ENCODE assay signal across 9 mouse cellular contexts in the genomic region with DNA sequence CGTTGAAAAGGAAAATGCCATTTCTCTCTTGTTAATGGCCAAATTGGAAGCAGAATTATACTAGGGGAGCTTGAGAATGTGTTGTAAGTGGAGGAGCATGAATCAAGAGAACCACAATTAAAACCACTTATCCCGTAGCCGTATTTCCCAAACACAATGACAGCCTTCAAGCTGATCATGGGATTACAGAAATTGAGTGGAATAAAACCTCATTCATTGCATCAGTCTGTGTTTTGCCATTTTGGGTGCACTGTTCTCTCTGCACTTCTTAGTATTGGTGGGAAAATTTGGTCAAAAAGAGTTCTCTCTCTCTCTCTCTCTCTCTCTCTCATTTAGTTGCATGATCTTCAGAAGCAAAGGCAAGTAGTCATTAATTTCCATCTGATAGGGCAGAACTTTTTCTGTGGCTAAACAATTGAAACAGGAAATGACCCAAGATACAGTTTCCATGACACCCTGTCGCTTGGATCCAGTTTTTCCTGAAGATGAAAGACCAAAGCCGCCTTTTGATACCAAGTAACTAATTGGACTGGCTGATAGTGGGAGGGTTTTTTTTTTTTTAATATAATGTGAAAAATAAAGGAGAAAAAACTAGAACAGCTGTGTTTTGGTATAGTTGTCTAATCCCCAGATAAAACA. TPM values are rescaled to one million over a fixed set of nuclear protein-coding genes. Genes with fewer than 3 reads are reported as not detected.
A peak's percentile ranks its signal among the peaks of the same experiment; 100 is the strongest.
DNase-seq lines count a peak whose midpoint lies in the region; ATAC-seq and TF ChIP-seq lines count a peak whose summit lies in the region.
"Had no signal": no experiment of that assay in that cellular context is flagged by ENCODE, and none has a peak within 500 bp of the region (broad histone marks: within the 10 kb centered on the region; RNA-seq: fewer than 3 reads in every experiment).

No protein-coding gene starts in this region.

- no peak overlapping the region for H3K9ac ChIP-seq in hindbrain, embryonic 13.5 days
- no peak overlapping the region for H3K9ac ChIP-seq in hindbrain, embryonic 16.5 days (ENCODE audit: low read depth, low read length)
- no peak overlapping the region for H3K9ac ChIP-seq in lung, postnatal 0 days (replicated peaks; ENCODE audit: low read depth)
- H3K9ac ChIP-seq in forebrain, embryonic 14.5 days (ENCODE audit: low read length), result no peak overlapping the region
- H3K9ac ChIP-seq in stomach, embryonic 15.5 days, result no peak overlapping the region
- H3K9ac ChIP-seq: liver, postnatal 0 days had no signal

- H3K9me3 ChIP-seq in hindbrain, embryonic 13.5 days, result no peaks in the 10 kb centered on the region
- H3K9me3 ChIP-seq in hindbrain, embryonic 16.5 days (ENCODE audit: control insufficient read depth, low read length), result no peaks in the 10 kb centered on the region
- no peaks in the 10 kb centered on the region for H3K9me3 ChIP-seq in lung, postnatal 0 days (ENCODE audit: low read length)
- no peaks in the 10 kb centered on the region for H3K9me3 ChIP-seq in forebrain, embryonic 14.5 days (replicated peaks; ENCODE audit: control insufficient read depth, low read length)
- no peaks in the 10 kb centered on the region for H3K9me3 ChIP-seq in stomach, embryonic 15.5 days

- 23% methylated on average over 5 of the region's 5 CpGs for WGBS in hindbrain, embryonic 13.5 days
- 21% methylated on average over 5 of the region's 5 CpGs for WGBS in hindbrain, embryonic 16.5 days
- 25% methylated on average over 5 of the region's 5 CpGs for WGBS in lung, postnatal 0 days
- 3% methylated on average over 5 of the region's 5 CpGs for WGBS in forebrain, embryonic 14.5 days
- WGBS in stomach, embryonic 15.5 days, result 30% methylated on average over 5 of the region's 5 CpGs

- TF ChIP-seq CTCF in lung, postnatal 0 days (IDR thresholded peaks at IDR 0.05), result no peak

- H3K4me2 ChIP-seq in hindbrain, embryonic 13.5 days, result no peak overlapping the region
- H3K4me2 ChIP-seq in hindbrain, embryonic 16.5 days (ENCODE audit: low read length), result no peak overlapping the region
- H3K4me2 ChIP-seq in lung, postnatal 0 days (replicated peaks; ENCODE audit: low read depth, low read length), result 0 out of 2 replicates have a peak overlapping the region, but pooled peaks have one; percentile 30
- peak overlapping the region; percentile 33 for H3K4me2 ChIP-seq in forebrain, embryonic 14.5 days (ENCODE audit: low read length)
- peak overlapping the region; percentile 16; the same call in 1 of the 2 replicates for H3K4me2 ChIP-seq in stomach, embryonic 15.5 days

- ATAC-seq in hindbrain, embryonic 13.5 days (ENCODE audit: low FRiP score), result no peak
- ATAC-seq in hindbrain, embryonic 16.5 days, result no peak
- ATAC-seq in lung, postnatal 0 days, result no peak
- ATAC-seq in forebrain, embryonic 14.5 days, result peak; percentile 67
- no peak for ATAC-seq in stomach, embryonic 15.5 days (ENCODE audit: insufficient read depth, low FRiP score, low read depth)
- ATAC-seq: intestine, postnatal 0 days; liver, postnatal 0 days had no signal

- no peak overlapping the region for H3K4me3 ChIP-seq in hindbrain, embryonic 13.5 days
- no peak overlapping the region for H3K4me3 ChIP-seq in hindbrain, embryonic 16.5 days (ENCODE audit: low read length)
- H3K4me3 ChIP-seq in lung, postnatal 0 days (ENCODE audit: low read depth, low read length), result no peak overlapping the region
- no peak overlapping the region for H3K4me3 ChIP-seq in forebrain, embryonic 14.5 days (ENCODE audit: low read depth, low read length)
- no peak overlapping the region for H3K4me3 ChIP-seq in stomach, embryonic 15.5 days (replicated peaks)

- 0 out of 2 replicates have a peak overlapping the region, but pooled peaks have one; percentile 23 for H3K27ac ChIP-seq in hindbrain, embryonic 13.5 days
- H3K27ac ChIP-seq in hindbrain, embryonic 16.5 days (ENCODE audit: low read depth, low read length), result no peak overlapping the region
- no peak overlapping the region for H3K27ac ChIP-seq in lung, postnatal 0 days (ENCODE audit: low read length)
- H3K27ac ChIP-seq in forebrain, embryonic 14.5 days (ENCODE audit: low read depth, low read length), result 0 out of 2 replicates have a peak overlapping the region, but pooled peaks have one; percentile 74
- H3K27ac ChIP-seq in stomach, embryonic 15.5 days, result no peak overlapping the region

- no peak for TF ChIP-seq EP300 in lung, postnatal 0 days (IDR thresholded peaks at IDR 0.05)

- H3K27me3 ChIP-seq in hindbrain, embryonic 13.5 days, result no peaks in the 10 kb centered on the region
- H3K27me3 ChIP-seq in hindbrain, embryonic 16.5 days (replicated peaks; ENCODE audit: control insufficient read depth, insufficient read depth, low read length), result no peaks in the 10 kb centered on the region
- no peaks in the 10 kb centered on the region for H3K27me3 ChIP-seq in lung, postnatal 0 days (replicated peaks; ENCODE audit: insufficient read depth, low read length)
- no peaks in the 10 kb centered on the region for H3K27me3 ChIP-seq in forebrain, embryonic 14.5 days (replicated peaks; ENCODE audit: control insufficient read depth, insufficient read depth, low read length)
- H3K27me3 ChIP-seq in stomach, embryonic 15.5 days (replicated peaks), result no peaks in the 10 kb centered on the region

- peak; percentile 40 for DNase-seq in lung, postnatal 0 days (ENCODE audit: low spot score)
- no peak for DNase-seq in lung, postnatal 25 days (ENCODE audit: low spot score)
- DNase-seq in forebrain, embryonic 14.5 days (ENCODE audit: low spot score), result peak; percentile 84
- no peak for DNase-seq in cerebellum, adult 9-10 months
- DNase-seq: liver, postnatal 0 days had no signal

- no peaks in the 10 kb centered on the region for H3K36me3 ChIP-seq in hindbrain, embryonic 13.5 days
- H3K36me3 ChIP-seq in hindbrain, embryonic 16.5 days (ENCODE audit: control insufficient read depth, insufficient read depth, low read length), result no peaks in the 10 kb centered on the region
- no peaks in the 10 kb centered on the region for H3K36me3 ChIP-seq in lung, postnatal 0 days (ENCODE audit: insufficient read depth, low read length)
- no peaks in the 10 kb centered on the region for H3K36me3 ChIP-seq in forebrain, embryonic 14.5 days (ENCODE audit: control insufficient read depth, insufficient read depth, low read length)
- H3K36me3 ChIP-seq in stomach, embryonic 15.5 days, result no peaks in the 10 kb centered on the region

- peaks cover 30% of the 10 kb centered on the region for H3K4me1 ChIP-seq in hindbrain, embryonic 13.5 days (replicated peaks)
- peaks cover 14% of the 10 kb centered on the region for H3K4me1 ChIP-seq in hindbrain, embryonic 16.5 days (ENCODE audit: control insufficient read depth, insufficient read depth, low read depth, low read length)
- H3K4me1 ChIP-seq in lung, postnatal 0 days (ENCODE audit: insufficient read depth, low read depth, low read length), result no peaks in the 10 kb centered on the region
- H3K4me1 ChIP-seq in forebrain, embryonic 14.5 days (ENCODE audit: control insufficient read depth, insufficient read depth, low read length), result peaks cover 18% of the 10 kb centered on the region
- H3K4me1 ChIP-seq in stomach, embryonic 15.5 days, result 0 out of 2 replicates have a peak, but pooled peaks cover 2% of the 10 kb centered on the region

RNA-seq across cellular contexts. Expression of a gene that starts 34.7 kb away (rescaled TPM):
- polyA plus RNA-seq in hindbrain, embryonic 13.5 days (2015; fragmentation: Nextera tagmentation; extraction: Ambion mirVana), result 16.7 and 21.7 TPM in 2 replicates
- 10.6 and 17.4 TPM in 2 replicates for polyA plus RNA-seq in hindbrain, embryonic 16.5 days (2015; fragmentation: Nextera tagmentation; extraction: Ambion mirVana)
- 9.1 and 10.3 TPM in 2 replicates for polyA plus RNA-seq in lung, postnatal 0 days (2015; fragmentation: Nextera tagmentation; extraction: Ambion mirVana)
- 14.9 and 16.2 TPM in 2 replicates for polyA plus RNA-seq in forebrain, embryonic 14.5 days (2014; fragmentation: Nextera tagmentation; extraction: Ambion mirVana)
- 12.7 and 13.0 TPM in 2 replicates for polyA plus RNA-seq in stomach, embryonic 15.5 days (2015; fragmentation: Nextera tagmentation; extraction: Ambion mirVana)

Comparison
In these comparisons a context has a peak if more than half of its experiments do, and no peak if none do; other contexts are left out.
1. H3K27ac ChIP-seq: peak in hindbrain, embryonic 13.5 days (single experiment) and forebrain, embryonic 14.5 days (single experiment); none in hindbrain, embryonic 16.5 days (single experiment), lung, postnatal 0 days (single experiment) and stomach, embryonic 15.5 days (single experiment).
2. DNase-seq: peak in lung, postnatal 0 days (single experiment) and forebrain, embryonic 14.5 days (single experiment); none in lung, postnatal 25 days (single experiment) and cerebellum, adult 9-10 months (single experiment).
3. H3K4me2 ChIP-seq: peak in lung, postnatal 0 days (single experiment), forebrain, embryonic 14.5 days (single experiment) and stomach, embryonic 15.5 days (single experiment); none in hindbrain, embryonic 13.5 days (single experiment) and hindbrain, embryonic 16.5 days (single experiment).